Mouse (Mus musculus) midbrain, embryonic 16.5 days (tissue): ENCODE data around the gene Bag5. TPM values are rescaled to one million over a fixed set of nuclear protein-coding genes. Genes with fewer than 3 reads are reported as not detected.

Source experiments
- ATAC-seq: fragments of 200-750 bp; cut with Nextera tagmentation; 2 replicates; pipeline ENCODE4 v1.8.0; 2017; ENCODE audit warnings: moderate TSS enrichment
- H3K27ac ChIP-seq: fragments of 300-500 bp; sonication (generic); 2 replicates; pipeline ENCODE4 v1.5.1; 2014; ENCODE audit warnings: mild to moderate bottlenecking, low read length, mixed read lengths
- H3K27me3 ChIP-seq: fragments of 300-500 bp; sonication (generic); 2 replicates; pipeline ENCODE4 v1.6.1; 2014; ENCODE audit warnings: low read depth, low read length, mixed read lengths; ENCODE audit not compliant: control insufficient read depth, insufficient read depth
- H3K36me3 ChIP-seq: fragments of 300-500 bp; sonication (generic); 2 replicates; pipeline ENCODE4 v1.6.1; 2014; ENCODE audit warnings: mild to moderate bottlenecking, low read length, moderate library complexity, mixed read lengths; ENCODE audit not compliant: control insufficient read depth, insufficient read depth
- H3K4me1 ChIP-seq: fragments of 300-500 bp; sonication (generic); 2 replicates; pipeline ENCODE4 v1.6.1; 2014; ENCODE audit warnings: mild to moderate bottlenecking, low read length, mixed read lengths; ENCODE audit not compliant: control insufficient read depth, insufficient read depth
- H3K4me2 ChIP-seq: fragments of 300-500 bp; sonication (generic); 2 replicates; pipeline ENCODE4 v1.6.1; 2014; ENCODE audit warnings: mild to moderate bottlenecking, low read length, mixed read lengths
- H3K4me3 ChIP-seq: fragments of 300-500 bp; sonication (generic); 2 replicates; pipeline ENCODE4 v1.5.1; 2014; ENCODE audit warnings: low read depth, mild to moderate bottlenecking, low read length, moderate library complexity, mixed read lengths
- H3K9ac ChIP-seq: fragments of 300-500 bp; sonication (generic); 2 replicates; pipeline ENCODE4 v1.6.1; 2014; ENCODE audit warnings: low read depth, low read length, mixed read lengths
- H3K9me3 ChIP-seq: fragments of 300-500 bp; sonication (generic); replicated peaks from 2 replicates; pipeline ENCODE4 v1.6.1; 2014; ENCODE audit warnings: mild to moderate bottlenecking, low read length, mixed read lengths; ENCODE audit not compliant: control insufficient read depth, poor library complexity, severe bottlenecking
- WGBS: fragments of 180-500 bp; shearing (Covaris S2); extraction: QIAGEN DNeasy Blood & Tissue Kit; methylation state at CpG from one replicate; pipeline ENCODE4 v1.1.7; 2014; 5-methylcytosine and 5-hydroxymethylcytosine counted together
- polyA plus RNA-seq: library from polyadenylated mRNA; unstranded; fragments of >200 nt; fragmentation: Nextera tagmentation; extraction: Ambion mirVana; gene quantifications from 2 replicates; pipeline ENCODE4 v1.2.1, GENCODE M21; 2015

Bag5 gene
- polyA plus RNA-seq, 1 experiment from 2014 or later = 70.4 TPM

GRCm38 (mm10) chr12:111660628-111661027 lies 52.4 kb downstream of the Bag5 start:
- peaks cover 14% of the 10 kb centered on the region for H3K36me3 ChIP-seq
- no peak overlapping the region for H3K27ac ChIP-seq
- H3K9me3 ChIP-seq = no peaks in the 10 kb centered on the region
- H3K27me3 ChIP-seq = no peaks in the 10 kb centered on the region
- H3K4me2 ChIP-seq = no peak overlapping the region
- 92% methylated on average over 1 of the region's 1 CpGs for WGBS
- no peak overlapping the region for H3K9ac ChIP-seq
- no peak overlapping the region for H3K4me3 ChIP-seq
- ATAC-seq = no peak
- H3K4me1 ChIP-seq = no peaks in the 10 kb centered on the region

Other genes starting within 250 kb of the Bag5 start
- 1.0 and 3.1 TPM in 2 replicates for gene Gm266, start 227.4 kb downstream of the Bag5 start, polyA plus RNA-seq
- 502 and 561 TPM in 2 replicates for gene Eif5, start 175.2 kb downstream of the Bag5 start, polyA plus RNA-seq
- 39.9 and 45.5 TPM in 2 replicates for gene Mark3, start 138.7 kb downstream of the Bag5 start, polyA plus RNA-seq
- 1,397 and 1,482 TPM in 2 replicates for gene Ckb, start 40.9 kb downstream of the Bag5 start, polyA plus RNA-seq
- 9.8 and 10.4 TPM in 2 replicates for gene Trmt61a, start 35.2 kb downstream of the Bag5 start, polyA plus RNA-seq
- gene Apopt1, start within 50 bp of the Bag5 start, polyA plus RNA-seq = 52.3 and 56.8 TPM in 2 replicates
- gene Klc1, start 45.6 kb upstream of the Bag5 start, polyA plus RNA-seq = 665 and 671 TPM in 2 replicates
- gene Xrcc3, start 100.6 kb upstream of the Bag5 start, polyA plus RNA-seq = 2.0 and 2.1 TPM in 2 replicates
- gene Zfyve21, start 100.9 kb upstream of the Bag5 start, polyA plus RNA-seq = 32.1 and 35.1 TPM in 2 replicates
- gene Ppp1r13b, start 194.9 kb upstream of the Bag5 start, polyA plus RNA-seq = 37.9 and 42.9 TPM in 2 replicates